Mouse (Mus musculus): ENCODE measurements around the gene Crebl2. TPM values are rescaled to one million over a fixed set of nuclear protein-coding genes. Genes with fewer than 3 reads are reported as not detected.

Crebl2 gene
- polyA plus RNA-seq, 1 experiment = 7.6 TPM

DNA sequence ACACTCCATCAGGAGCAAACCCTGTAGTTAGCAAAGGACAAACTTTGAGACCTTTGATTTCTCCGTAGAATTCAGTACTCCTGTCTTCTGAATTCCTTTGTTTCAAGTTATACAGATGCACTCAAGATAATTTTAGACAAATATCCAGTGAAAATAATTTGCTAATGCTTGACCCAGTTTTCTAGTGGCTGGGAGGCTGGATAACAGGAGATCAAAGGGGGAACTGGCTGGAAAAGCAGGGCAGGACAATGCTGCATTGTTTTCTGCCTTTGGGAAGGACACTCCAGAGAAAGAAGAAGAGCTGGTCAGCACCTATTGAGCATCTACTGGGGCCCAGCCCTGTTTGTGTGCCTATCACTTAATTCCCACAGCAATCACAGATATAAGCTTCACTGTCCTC is 28.5 kb upstream of the Crebl2 start:
- Histone ChIP-seq H3K4me1 (ENCODE audit: control insufficient read depth, insufficient read depth, low read length) (peaks cover 2% of the 10 kb centered on the region), H3K36me3 (ENCODE audit: control insufficient read depth, insufficient read depth, low read length, poor library complexity, severe bottlenecking) (no peaks in the 10 kb centered on the region), H3K27me3 (ENCODE audit: control insufficient read depth, insufficient read depth, low read length, poor library complexity, severe bottlenecking) (no peaks in the 10 kb centered on the region), H3K4me3 (ENCODE audit: low read depth, low read length) (no peak overlapping the region), H3K27ac (ENCODE audit: insufficient read depth, low read length) (no peak overlapping the region), H3K9ac (ENCODE audit: low read depth, poor library complexity, severe bottlenecking) (no peak overlapping the region), H3K9me3 (replicated peaks; ENCODE audit: control insufficient read depth, insufficient read depth, low read length, poor library complexity, severe bottlenecking) (no peaks in the 10 kb centered on the region)
- TF ChIP-seq POLR2A (IDR thresholded peaks at IDR 0.05; ENCODE audit: insufficient read depth, low read length) (no peak), CTCF (IDR thresholded peaks at IDR 0.05; ENCODE audit: low read depth, low read length) (no peak), EP300 (IDR thresholded peaks at IDR 0.05; ENCODE audit: insufficient read depth, low read depth, low read length) (no peak)

GRCm38 (mm10) chr6:134802641-134803043 is 27.3 kb upstream of the Crebl2 start:
- no peak overlapping the region for H3K27ac ChIP-seq (ENCODE audit: insufficient read depth, low read length)
- no peaks in the 10 kb centered on the region for H3K36me3 ChIP-seq (ENCODE audit: control insufficient read depth, insufficient read depth, low read length, poor library complexity, severe bottlenecking)
- no peak overlapping the region for H3K9ac ChIP-seq (ENCODE audit: low read depth, poor library complexity, severe bottlenecking)
- H3K4me3 ChIP-seq (ENCODE audit: low read depth, low read length) = no peak overlapping the region
- peaks cover 2% of the 10 kb centered on the region for H3K4me1 ChIP-seq (ENCODE audit: control insufficient read depth, insufficient read depth, low read length)
- H3K27me3 ChIP-seq (ENCODE audit: control insufficient read depth, insufficient read depth, low read length, poor library complexity, severe bottlenecking) = no peaks in the 10 kb centered on the region
- no peak for TF ChIP-seq EP300 (IDR thresholded peaks at IDR 0.05; ENCODE audit: insufficient read depth, low read depth, low read length)
- TF ChIP-seq POLR2A (IDR thresholded peaks at IDR 0.05; ENCODE audit: insufficient read depth, low read length) = no peak
- TF ChIP-seq CTCF (IDR thresholded peaks at IDR 0.05; ENCODE audit: low read depth, low read length) = no peak
- H3K9me3 ChIP-seq (replicated peaks; ENCODE audit: control insufficient read depth, insufficient read depth, low read length, poor library complexity, severe bottlenecking) = no peaks in the 10 kb centered on the region

DNA sequence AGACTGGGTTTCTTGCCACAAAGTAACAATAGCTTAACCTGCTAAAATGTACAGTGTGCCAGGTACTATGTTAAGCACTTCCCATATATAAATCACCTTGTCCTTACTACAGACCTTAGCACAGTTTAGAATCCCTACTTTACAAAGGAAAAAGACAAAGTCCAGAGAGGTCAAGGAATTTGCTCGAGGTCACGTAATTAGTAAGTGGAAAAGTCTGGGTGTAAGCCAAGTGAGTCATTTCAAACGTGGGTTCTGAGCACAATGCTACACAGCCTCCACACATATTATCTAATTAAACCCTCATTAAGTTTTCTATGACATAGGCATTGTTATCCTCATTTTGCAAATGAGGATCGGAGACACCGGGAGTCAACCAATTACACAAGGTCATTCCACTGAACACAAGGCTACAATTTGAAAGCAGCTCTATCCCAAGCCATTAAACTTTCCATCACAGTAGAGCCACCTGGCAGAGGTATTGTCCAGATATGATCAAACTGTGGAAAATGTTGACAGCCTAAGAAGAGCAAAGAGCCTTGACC is 25.1 kb upstream of the Crebl2 start:
- H3K4me1 ChIP-seq (ENCODE audit: control insufficient read depth, insufficient read depth, low read length) = peaks cover 2% of the 10 kb centered on the region
- no peaks in the 10 kb centered on the region for H3K9me3 ChIP-seq (replicated peaks; ENCODE audit: control insufficient read depth, insufficient read depth, low read length, poor library complexity, severe bottlenecking)
- no peak overlapping the region for H3K27ac ChIP-seq (ENCODE audit: insufficient read depth, low read length)
- TF ChIP-seq CTCF (IDR thresholded peaks at IDR 0.05; ENCODE audit: low read depth, low read length) (no peak), EP300 (IDR thresholded peaks at IDR 0.05; ENCODE audit: insufficient read depth, low read depth, low read length) (no peak), POLR2A (IDR thresholded peaks at IDR 0.05; ENCODE audit: insufficient read depth, low read length) (no peak)
- no peak overlapping the region for H3K9ac ChIP-seq (ENCODE audit: low read depth, poor library complexity, severe bottlenecking)
- H3K4me3 ChIP-seq (ENCODE audit: low read depth, low read length) = no peak overlapping the region
- no peaks in the 10 kb centered on the region for H3K27me3 ChIP-seq (ENCODE audit: control insufficient read depth, insufficient read depth, low read length, poor library complexity, severe bottlenecking)
- no peaks in the 10 kb centered on the region for H3K36me3 ChIP-seq (ENCODE audit: control insufficient read depth, insufficient read depth, low read length, poor library complexity, severe bottlenecking)

DNA sequence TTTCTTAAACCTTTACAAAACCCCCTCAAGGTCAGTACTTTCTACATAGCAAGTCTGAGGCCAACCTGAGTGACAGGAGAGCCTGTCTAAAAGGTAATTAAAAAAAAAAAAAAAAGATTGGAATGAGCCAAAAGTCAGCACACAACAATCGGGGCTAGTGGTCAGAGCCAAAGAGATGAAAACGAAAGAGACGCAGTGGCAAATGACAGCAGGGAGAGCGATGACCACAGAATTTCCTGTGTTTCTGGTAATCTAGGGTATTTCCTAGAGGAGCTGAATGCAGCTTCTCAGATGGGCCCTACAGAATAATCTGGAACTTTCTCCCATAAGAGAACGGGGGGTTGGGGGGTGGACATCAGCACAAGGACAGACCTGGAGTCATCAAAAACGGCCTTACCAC is 23.8 kb upstream of the Crebl2 start:
- TF ChIP-seq CTCF (IDR thresholded peaks at IDR 0.05; ENCODE audit: low read depth, low read length) (no peak), POLR2A (IDR thresholded peaks at IDR 0.05; ENCODE audit: insufficient read depth, low read length) (no peak)
- no peaks in the 10 kb centered on the region for H3K27me3 ChIP-seq (ENCODE audit: control insufficient read depth, insufficient read depth, low read length, poor library complexity, severe bottlenecking)
- H3K27ac ChIP-seq (ENCODE audit: insufficient read depth, low read length) = no peak overlapping the region
- no peaks in the 10 kb centered on the region for H3K9me3 ChIP-seq (replicated peaks; ENCODE audit: control insufficient read depth, insufficient read depth, low read length, poor library complexity, severe bottlenecking)
- no peak overlapping the region for H3K9ac ChIP-seq (ENCODE audit: low read depth, poor library complexity, severe bottlenecking)
- H3K36me3 ChIP-seq (ENCODE audit: control insufficient read depth, insufficient read depth, low read length, poor library complexity, severe bottlenecking) = no peaks in the 10 kb centered on the region
- H3K4me3 ChIP-seq (ENCODE audit: low read depth, low read length) = no peak overlapping the region
- peaks cover 2% of the 10 kb centered on the region for H3K4me1 ChIP-seq (ENCODE audit: control insufficient read depth, insufficient read depth, low read length)

DNA sequence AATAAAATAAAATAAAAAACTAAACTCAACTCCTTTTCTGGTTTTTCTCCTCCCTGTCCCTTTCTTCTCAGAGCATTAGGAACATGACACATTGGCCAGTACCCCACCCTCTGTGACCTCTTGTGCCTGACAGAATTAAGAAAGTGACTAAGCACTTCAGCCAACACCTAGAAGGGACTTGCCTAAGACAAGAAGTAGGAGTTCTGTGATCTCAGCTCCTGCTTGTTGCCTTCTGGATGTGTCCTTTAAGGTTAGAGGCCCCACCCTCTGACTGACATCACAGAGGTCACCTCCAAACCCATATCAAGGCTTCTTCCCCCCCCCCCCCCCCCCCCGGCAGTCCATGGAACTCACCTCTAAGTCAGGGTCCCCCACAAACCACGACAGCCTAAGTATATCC is 22.9 kb upstream of the Crebl2 start:
- no peaks in the 10 kb centered on the region for H3K9me3 ChIP-seq (replicated peaks; ENCODE audit: control insufficient read depth, insufficient read depth, low read length, poor library complexity, severe bottlenecking)
- H3K27me3 ChIP-seq (ENCODE audit: control insufficient read depth, insufficient read depth, low read length, poor library complexity, severe bottlenecking) = no peaks in the 10 kb centered on the region
- TF ChIP-seq EP300 (IDR thresholded peaks at IDR 0.05; ENCODE audit: insufficient read depth, low read depth, low read length) = no peak
- no peak for TF ChIP-seq POLR2A (IDR thresholded peaks at IDR 0.05; ENCODE audit: insufficient read depth, low read length)
- no peak for TF ChIP-seq CTCF (IDR thresholded peaks at IDR 0.05; ENCODE audit: low read depth, low read length)
- H3K9ac ChIP-seq (ENCODE audit: low read depth, poor library complexity, severe bottlenecking) = no peak overlapping the region
- no peaks in the 10 kb centered on the region for H3K36me3 ChIP-seq (ENCODE audit: control insufficient read depth, insufficient read depth, low read length, poor library complexity, severe bottlenecking)
- H3K4me3 ChIP-seq (ENCODE audit: low read depth, low read length) = no peak overlapping the region
- H3K4me1 ChIP-seq (ENCODE audit: control insufficient read depth, insufficient read depth, low read length) = peaks cover 2% of the 10 kb centered on the region
- no peak overlapping the region for H3K27ac ChIP-seq (ENCODE audit: insufficient read depth, low read length)

GRCm38 (mm10) chr6:134807794-134808193 is 22.2 kb upstream of the Crebl2 start:
- no peak overlapping the region for H3K9ac ChIP-seq (ENCODE audit: low read depth, poor library complexity, severe bottlenecking)
- no peaks in the 10 kb centered on the region for H3K36me3 ChIP-seq (ENCODE audit: control insufficient read depth, insufficient read depth, low read length, poor library complexity, severe bottlenecking)
- H3K4me3 ChIP-seq (ENCODE audit: low read depth, low read length) = no peak overlapping the region
- H3K27me3 ChIP-seq (ENCODE audit: control insufficient read depth, insufficient read depth, low read length, poor library complexity, severe bottlenecking) = no peaks in the 10 kb centered on the region
- H3K4me1 ChIP-seq (ENCODE audit: control insufficient read depth, insufficient read depth, low read length) = peaks cover 2% of the 10 kb centered on the region
- no peak overlapping the region for H3K27ac ChIP-seq (ENCODE audit: insufficient read depth, low read length)
- TF ChIP-seq POLR2A (IDR thresholded peaks at IDR 0.05; ENCODE audit: insufficient read depth, low read length) = no peak
- TF ChIP-seq EP300 (IDR thresholded peaks at IDR 0.05; ENCODE audit: insufficient read depth, low read depth, low read length) = no peak
- no peak for TF ChIP-seq CTCF (IDR thresholded peaks at IDR 0.05; ENCODE audit: low read depth, low read length)
- no peaks in the 10 kb centered on the region for H3K9me3 ChIP-seq (replicated peaks; ENCODE audit: control insufficient read depth, insufficient read depth, low read length, poor library complexity, severe bottlenecking)
